ENCODE assay signal across 16 mouse cellular contexts in genomic region chr17:21623647-21624046, GRCm38 (mm10).
"Had no signal": no experiment of that assay in that cellular context is flagged by ENCODE, and none has a peak within 500 bp of the region (broad histone marks: within the 10 kb centered on the region; RNA-seq: fewer than 3 reads in every experiment).

No protein-coding gene starts in this region.

- H3K27ac ChIP-seq: kidney, postnatal 0 days; layer of hippocampus, adult 2 months; left cerebral cortex, adult 2 months; macrophage had no signal

- H3K4me2 ChIP-seq: liver, embryonic 11.5 days; lung, embryonic 14.5 days; midbrain, embryonic 11.5 days had no signal

- DNase-seq: kidney, adult 2 months; kidney, postnatal 25 days; layer of hippocampus, adult 9-11 months; liver, postnatal 0 days; lung, embryonic 14.5 days; midbrain, embryonic 14.5 days; thymus, adult 18-20 months; thymus, postnatal 36 days had no signal

- H3K9ac ChIP-seq: liver, postnatal 0 days; lung, embryonic 14.5 days had no signal

- H3K4me3 ChIP-seq: layer of hippocampus, adult 2 months; left cerebral cortex, adult 2 months; megakaryocyte, embryonic 14.5 days had no signal

- ATAC-seq: liver, postnatal 0 days; lung, postnatal 0 days had no signal

- H3K9me3 ChIP-seq: megakaryocyte, embryonic 14.5 days had no signal

- H3K4me1 ChIP-seq: megakaryocyte, embryonic 14.5 days had no signal

- H3K27me3 ChIP-seq: megakaryocyte, embryonic 14.5 days had no signal
